Mouse (Mus musculus): ENCODE data around the gene Atp6v1f. TPM values are rescaled to one million over a fixed set of nuclear protein-coding genes. Genes with fewer than 3 reads are reported as not detected.

Atp6v1f gene
- total RNA-seq, 2 experiments from 2014 or later = 90.2 to 102 TPM

GRCm38 (mm10) chr6:29450667-29451066 is 16.9 kb upstream of the Atp6v1f start:
- no peak for DNase-seq

GRCm38 (mm10) chr6:29461502-29461901 is 6.0 kb upstream of the Atp6v1f start:
- no peak for DNase-seq

GRCm38 (mm10) chr6:29463388-29463787 is 4.1 kb upstream of the Atp6v1f start:
- no peak for DNase-seq

- DNase-seq = no peak
Observed at GRCm38 (mm10) chr6:29468851-29469250, 1.3 kb downstream of the Atp6v1f start.

GRCm38 (mm10) chr6:29471137-29471536 is 3.6 kb downstream of the Atp6v1f start, which contains the start of gene Atp6v1fnb:
Gene Atp6v1fnb (plus strand): TSS chr6:29471437.
- DNase-seq = no peak

GRCm38 (mm10) chr6:29473941-29474691 is 6.6 kb downstream of the Atp6v1f start:
- DNase-seq = peak; percentile 69

GRCm38 (mm10) chr6:29474736-29475135 is 7.2 kb downstream of the Atp6v1f start:
- DNase-seq = no peak

- DNase-seq = no peak
Observed at GRCm38 (mm10) chr6:29482691-29483090, 15.2 kb downstream of the Atp6v1f start.

GRCm38 (mm10) chr6:29484716-29485559 is 17.4 kb downstream of the Atp6v1f start:
- no peak for DNase-seq

- DNase-seq = no peak
Observed at GRCm38 (mm10) chr6:29485951-29486350, 18.4 kb downstream of the Atp6v1f start.

- no peak for DNase-seq
Observed at GRCm38 (mm10) chr6:29494101-29494500, 26.6 kb downstream of the Atp6v1f start.

- DNase-seq = no peak
Observed at GRCm38 (mm10) chr6:29496270-29496669, 28.8 kb downstream of the Atp6v1f start.

GRCm38 (mm10) chr6:29497791-29498190 is 30.3 kb downstream of the Atp6v1f start:
- DNase-seq = no peak

- no peak for DNase-seq
Observed at GRCm38 (mm10) chr6:29500177-29500576, 32.7 kb downstream of the Atp6v1f start.

GRCm38 (mm10) chr6:29500810-29501209 is 33.3 kb downstream of the Atp6v1f start:
- no peak for DNase-seq

- no peak for DNase-seq
Observed at GRCm38 (mm10) chr6:29501599-29501998, 34.1 kb downstream of the Atp6v1f start.

GRCm38 (mm10) chr6:29505493-29505892 is 38.0 kb downstream of the Atp6v1f start:
- no peak for DNase-seq

GRCm38 (mm10) chr6:29506834-29507233 is 39.3 kb downstream of the Atp6v1f start:
- no peak for DNase-seq

GRCm38 (mm10) chr6:29507447-29508309 is 40.2 kb downstream of the Atp6v1f start, which contains the start of gene Kcp:
Gene Kcp (minus strand): TSS chr6:29507952.
- no peak for DNase-seq

- DNase-seq = peak; percentile 70
Observed at GRCm38 (mm10) chr6:29509086-29509485, 41.6 kb downstream of the Atp6v1f start.

GRCm38 (mm10) chr6:29513284-29513683 is 45.8 kb downstream of the Atp6v1f start:
- peak; percentile 29 for DNase-seq

GRCm38 (mm10) chr6:29517139-29517538 is 49.6 kb downstream of the Atp6v1f start:
- DNase-seq = peak; percentile 57

Measured in gastrocnemius, postnatal 25 days (tissue).